Mouse (Mus musculus) hindbrain, embryonic 14.5 days (tissue): ENCODE results near the gene Hjurp. TPM values are rescaled to one million over a fixed set of nuclear protein-coding genes. Genes with fewer than 3 reads are reported as not detected.
"Not testable (repeated sequence)": the region's sequence is repeated elsewhere in the genome, so short reads cannot be mapped to it uniquely, and the experiment has no call there.

Source experiments
- ATAC-seq: fragments of 200-750 bp; cut with Nextera tagmentation; 2 replicates; pipeline ENCODE4 v1.8.0; 2017; ENCODE audit warnings: moderate number of reproducible peaks, mild to moderate bottlenecking, moderate TSS enrichment, moderate library complexity; ENCODE audit not compliant: low FRiP score
- DNase-seq: peaks from one replicate; pipeline ENCODE4 v3.0.0-alpha.2; 2015; ENCODE audit warnings: low spot score
- H3K27ac ChIP-seq: fragments of 300-500 bp; sonication (generic); 2 replicates; pipeline ENCODE4 v1.5.1; 2014; ENCODE audit warnings: mild to moderate bottlenecking, moderate library complexity
- H3K27me3 ChIP-seq: fragments of 300-500 bp; sonication (generic); 2 replicates; pipeline ENCODE4 v1.6.1; 2014; ENCODE audit warnings: mild to moderate bottlenecking, low read length, mixed read lengths; ENCODE audit not compliant: control insufficient read depth, insufficient read depth
- H3K36me3 ChIP-seq: fragments of 300-500 bp; sonication (generic); replicated peaks from 2 replicates; pipeline ENCODE4 v1.6.1; 2014; ENCODE audit not compliant: control insufficient read depth, insufficient read depth
- H3K4me1 ChIP-seq: fragments of 300-500 bp; sonication (generic); replicated peaks from 2 replicates; pipeline ENCODE4 v1.6.1; 2014; ENCODE audit warnings: antibody characterized with exemption, low read length, mixed read lengths; ENCODE audit not compliant: control insufficient read depth, insufficient read depth
- H3K4me2 ChIP-seq: fragments of 300-500 bp; sonication (generic); replicated peaks from 2 replicates; pipeline ENCODE4 v1.6.1; 2014; ENCODE audit warnings: mild to moderate bottlenecking, moderate library complexity
- H3K4me3 ChIP-seq: fragments of 300-500 bp; sonication (generic); replicated peaks from 2 replicates; pipeline ENCODE4 v1.5.1; 2014; ENCODE audit warnings: mild to moderate bottlenecking, low read length
- H3K9ac ChIP-seq: fragments of 300-500 bp; sonication (generic); 2 replicates; pipeline ENCODE4 v1.6.1; 2014
- H3K9me3 ChIP-seq: fragments of 300-500 bp; sonication (generic); 2 replicates; pipeline ENCODE4 v1.6.1; 2016; ENCODE audit warnings: low read length; ENCODE audit not compliant: control insufficient read depth
- WGBS: fragments of 180-500 bp; shearing (Covaris S2); extraction: QIAGEN DNeasy Blood & Tissue Kit; methylation state at CpG from one replicate; pipeline ENCODE4 v1.1.7; 2014; 5-methylcytosine and 5-hydroxymethylcytosine counted together
- polyA plus RNA-seq: library from polyadenylated mRNA; unstranded; fragments of >200 nt; fragmentation: Nextera tagmentation; extraction: Ambion mirVana; gene quantifications from 2 replicates; pipeline ENCODE4 v1.2.1, GENCODE M21; 2014

Gene Hjurp
- polyA plus RNA-seq, 1 experiment from 2014 or later = 64.1 TPM

DNA sequence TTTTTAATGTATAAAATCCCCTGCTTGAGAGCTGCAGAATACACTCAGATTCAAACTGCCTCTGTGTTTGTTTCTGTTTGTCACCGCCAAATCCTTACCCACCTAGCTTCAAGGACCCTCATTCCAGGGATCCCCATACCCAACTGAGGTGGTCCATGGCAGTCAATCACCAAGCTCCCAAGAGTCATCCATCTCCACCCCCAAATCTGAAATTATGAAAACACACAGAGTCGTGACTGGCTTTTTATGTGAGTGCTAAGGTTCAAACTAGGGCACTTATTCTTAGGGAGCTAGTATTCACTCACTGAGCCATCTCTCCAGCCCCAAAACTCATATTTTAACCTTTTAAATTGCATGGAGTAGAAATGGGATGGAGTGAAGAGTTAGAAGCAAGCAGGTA is 52.1 kb downstream of the Hjurp start:
- H3K9ac ChIP-seq, H3K4me3 ChIP-seq, DNase-seq, H3K36me3 ChIP-seq, ATAC-seq, H3K27me3 ChIP-seq, H3K4me2 ChIP-seq, H3K4me1 ChIP-seq, H3K27ac ChIP-seq: not testable (repeated sequence)
- H3K9me3 ChIP-seq = peaks cover 57% of the 10 kb centered on the region
- WGBS = 40% methylated on average over 2 of the region's 2 CpGs

DNA sequence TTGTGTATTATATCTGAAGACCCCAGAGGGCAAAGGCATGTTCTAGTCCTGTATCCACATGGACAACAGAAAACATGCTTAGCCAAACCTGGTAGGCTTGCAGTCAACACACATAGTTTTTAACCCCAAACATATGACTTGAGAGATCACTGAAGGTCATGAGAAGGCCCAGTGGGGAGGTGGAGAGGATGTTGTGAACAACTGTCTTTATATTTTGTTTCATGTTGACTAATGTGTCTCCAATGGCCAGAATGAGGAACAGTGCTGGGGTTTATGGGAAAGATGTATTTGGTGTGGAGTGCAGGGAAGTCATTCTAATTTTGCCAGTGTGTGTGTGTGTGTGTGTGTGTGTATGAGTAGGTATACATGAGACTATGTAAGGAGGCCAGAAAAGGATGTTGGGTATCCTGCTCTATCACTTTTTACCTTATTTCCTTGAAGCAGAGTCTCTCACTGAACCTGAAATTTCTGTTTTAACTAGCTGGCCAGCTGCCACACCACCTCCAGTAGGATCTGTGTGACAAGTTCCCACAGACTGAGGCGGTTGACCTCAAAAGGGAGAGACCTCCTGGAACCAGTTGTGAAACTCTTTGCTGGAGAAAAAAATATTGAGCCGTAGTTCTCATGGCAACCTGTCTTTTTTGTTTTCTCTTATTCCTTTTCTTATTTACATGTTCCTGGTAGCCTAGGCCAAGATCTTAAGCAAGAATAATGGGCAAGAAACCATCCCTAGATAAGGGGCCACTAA is 53.2 kb downstream of the Hjurp start:
- Histone ChIP-seq H3K9ac (no peak overlapping the region), H3K27ac (no peak overlapping the region), H3K4me3 (no peak overlapping the region), H3K36me3 (no peaks in the 10 kb centered on the region), H3K9me3 (peaks cover 46% of the 10 kb centered on the region), H3K27me3 (no peaks in the 10 kb centered on the region), H3K4me1 (no peaks in the 10 kb centered on the region), H3K4me2 (no peak overlapping the region)
- 75% methylated on average over 2 of the region's 2 CpGs for WGBS
- ATAC-seq = no peak
- DNase-seq = no peak

DNA sequence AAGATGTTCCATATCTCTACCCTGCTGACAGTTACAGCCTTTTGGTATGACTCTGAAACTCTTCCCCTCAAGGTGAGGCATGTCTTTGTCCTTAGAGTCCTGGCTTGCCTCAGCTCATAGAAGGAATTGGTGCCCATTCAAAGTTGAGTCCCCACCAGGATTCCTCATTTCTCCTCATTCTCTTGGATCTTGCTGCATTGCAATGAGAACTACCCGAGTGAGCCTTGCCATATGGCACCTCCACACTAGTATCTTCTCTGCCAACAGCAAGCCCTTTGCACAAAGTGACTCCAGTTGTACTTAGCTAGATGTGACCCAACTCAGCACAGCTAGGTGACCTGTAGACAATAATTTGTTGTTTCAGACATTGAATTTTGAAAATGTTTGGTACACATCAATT is 53.8 kb downstream of the Hjurp start:
- no peaks in the 10 kb centered on the region for H3K36me3 ChIP-seq
- no peaks in the 10 kb centered on the region for H3K27me3 ChIP-seq
- H3K9me3 ChIP-seq = peaks cover 40% of the 10 kb centered on the region
- H3K27ac ChIP-seq = no peak overlapping the region
- no peak for DNase-seq
- WGBS = 63% methylated on average over 1 of the region's 1 CpGs
- H3K4me3 ChIP-seq = no peak overlapping the region
- no peak overlapping the region for H3K4me2 ChIP-seq
- H3K4me1 ChIP-seq = no peaks in the 10 kb centered on the region
- no peak for ATAC-seq
- H3K9ac ChIP-seq = no peak overlapping the region

DNA sequence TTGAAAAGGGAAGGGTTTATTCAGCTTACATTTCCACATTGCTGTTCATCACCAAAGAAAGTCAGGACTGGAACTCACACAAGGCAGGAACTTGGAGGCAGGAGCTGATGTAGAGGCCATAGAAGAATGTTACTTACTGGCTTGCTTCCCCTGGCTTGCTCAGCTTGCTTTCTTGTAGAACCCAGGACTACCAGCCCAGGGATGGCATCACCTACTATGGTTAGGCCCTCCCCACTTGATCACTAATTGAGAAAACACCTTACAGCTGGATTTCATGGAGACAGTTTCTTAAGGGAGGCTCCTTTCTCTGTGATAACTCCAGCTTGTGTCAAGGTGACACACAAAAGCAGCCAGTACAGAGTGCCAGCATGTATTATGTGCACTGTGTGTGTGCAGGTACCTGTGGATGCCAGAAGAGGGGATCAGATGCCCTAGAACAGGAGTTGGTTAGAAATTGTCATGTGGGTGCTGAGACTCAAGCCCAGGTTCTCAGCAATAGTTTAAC is 54.4 kb downstream of the Hjurp start:
- not testable (repeated sequence) for H3K9ac ChIP-seq, H3K4me2 ChIP-seq, H3K36me3 ChIP-seq, H3K4me1 ChIP-seq, ATAC-seq, H3K27ac ChIP-seq, H3K4me3 ChIP-seq, H3K27me3 ChIP-seq, DNase-seq
- H3K9me3 ChIP-seq = peaks cover 35% of the 10 kb centered on the region

DNA sequence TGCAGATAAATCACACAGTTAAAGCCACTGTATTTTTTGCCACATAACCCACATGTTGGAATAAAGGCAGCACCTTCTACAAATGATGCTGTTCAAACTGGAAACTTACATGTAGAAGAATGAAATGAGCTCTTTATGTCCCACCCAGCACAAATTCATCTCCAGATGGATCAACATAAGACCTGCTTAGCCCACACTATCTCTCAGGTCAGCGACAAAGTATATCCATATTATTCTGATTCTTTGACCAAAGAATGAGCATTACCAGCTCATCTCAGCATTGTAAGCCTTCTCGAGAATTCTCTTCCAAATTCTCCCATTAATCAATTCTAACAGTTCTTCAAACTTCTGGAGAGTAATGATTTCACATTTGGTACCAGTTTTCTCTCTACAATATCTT is 55.2 kb downstream of the Hjurp start:
- Histone ChIP-seq H3K27ac (no peak overlapping the region), H3K27me3 (no peaks in the 10 kb centered on the region), H3K9ac (no peak overlapping the region), H3K4me3 (no peak overlapping the region), H3K9me3 (peaks cover 27% of the 10 kb centered on the region), H3K36me3 (no peaks in the 10 kb centered on the region), H3K4me1 (no peaks in the 10 kb centered on the region), H3K4me2 (no peak overlapping the region)
- DNase-seq (no peak), ATAC-seq (no peak)
- WGBS = 56% methylated on average over 2 of the region's 2 CpGs

DNA sequence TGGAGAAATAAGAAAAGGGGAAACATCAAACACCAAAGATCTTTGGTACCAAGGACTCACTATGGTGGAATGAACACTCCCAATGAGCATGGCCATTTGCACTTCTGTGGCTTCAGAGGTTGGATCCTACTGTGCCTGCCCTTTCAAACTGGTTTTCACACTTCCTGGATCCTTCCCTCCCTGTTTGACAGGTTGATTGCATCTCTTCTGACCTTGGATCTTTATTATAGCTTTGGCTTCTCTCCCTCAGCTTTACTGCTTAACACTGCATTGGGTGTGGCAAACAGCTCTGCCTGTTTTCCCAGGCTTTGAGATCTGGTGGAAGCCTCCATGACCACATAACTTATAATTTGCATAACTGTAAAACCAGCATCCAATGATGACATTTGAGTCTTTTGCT is 57.1 kb downstream of the Hjurp start:
- no peak for DNase-seq
- H3K9ac ChIP-seq = no peak overlapping the region
- peaks cover 17% of the 10 kb centered on the region for H3K9me3 ChIP-seq
- no peaks in the 10 kb centered on the region for H3K27me3 ChIP-seq
- H3K4me3 ChIP-seq = no peak overlapping the region
- H3K36me3 ChIP-seq = no peaks in the 10 kb centered on the region
- no peak for ATAC-seq
- no peak overlapping the region for H3K4me2 ChIP-seq
- H3K4me1 ChIP-seq = no peaks in the 10 kb centered on the region
- no peak overlapping the region for H3K27ac ChIP-seq

DNA sequence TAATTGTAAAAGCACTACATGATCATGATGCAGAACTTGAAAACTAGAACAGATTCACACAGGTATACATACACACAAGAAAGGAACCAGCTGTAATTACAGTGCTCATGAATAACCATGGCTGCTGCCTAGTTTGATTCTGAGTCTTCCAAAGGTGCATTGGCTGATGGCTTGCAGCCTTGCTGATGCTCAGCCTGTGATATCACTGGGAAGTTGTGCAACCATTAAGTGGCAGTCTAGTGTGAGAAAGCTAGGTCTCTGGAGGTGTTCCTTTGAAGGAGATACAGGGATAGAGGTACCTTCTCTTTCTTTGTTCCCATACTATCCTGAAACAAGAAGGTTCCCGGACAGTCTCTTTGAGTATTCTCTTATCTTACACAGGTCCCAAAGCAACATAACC is 58.4 kb downstream of the Hjurp start:
- Histone ChIP-seq H3K27ac (no peak overlapping the region), H3K4me2 (no peak overlapping the region), H3K4me3 (no peak overlapping the region), H3K9ac (no peak overlapping the region), H3K9me3 (peaks cover 28% of the 10 kb centered on the region), H3K27me3 (no peaks in the 10 kb centered on the region), H3K36me3 (no peaks in the 10 kb centered on the region), H3K4me1 (no peaks in the 10 kb centered on the region)
- no peak for ATAC-seq
- WGBS = 25% methylated on average over 1 of the region's 1 CpGs
- peak; percentile 24 for DNase-seq

DNA sequence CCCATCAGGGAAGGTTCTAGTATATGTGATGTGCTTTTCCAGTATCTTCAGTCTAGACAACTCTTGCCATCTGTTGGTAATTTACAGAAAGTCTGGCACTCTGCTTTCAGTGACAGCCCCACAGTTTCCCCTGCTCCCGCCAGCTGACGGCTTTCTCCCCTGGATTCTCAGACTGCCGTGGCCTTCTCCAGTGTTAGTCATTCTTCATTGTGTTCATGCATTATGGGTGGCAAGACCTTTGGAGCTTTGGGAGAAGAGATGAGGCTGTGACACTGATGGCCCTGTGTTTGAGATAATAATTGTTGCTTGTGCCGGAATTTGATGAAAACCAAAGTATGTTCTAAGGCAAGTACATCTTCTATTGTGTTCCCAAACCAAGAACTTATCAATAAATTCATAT is 58.8 kb downstream of the Hjurp start:
- DNase-seq (no peak), ATAC-seq (no peak)
- Histone ChIP-seq H3K27me3 (no peaks in the 10 kb centered on the region), H3K9me3 (peaks cover 32% of the 10 kb centered on the region), H3K36me3 (no peaks in the 10 kb centered on the region), H3K4me2 (no peak overlapping the region), H3K9ac (no peak overlapping the region), H3K27ac (no peak overlapping the region), H3K4me3 (no peak overlapping the region), H3K4me1 (no peaks in the 10 kb centered on the region)
- WGBS = 51% methylated on average over 4 of the region's 4 CpGs

DNA sequence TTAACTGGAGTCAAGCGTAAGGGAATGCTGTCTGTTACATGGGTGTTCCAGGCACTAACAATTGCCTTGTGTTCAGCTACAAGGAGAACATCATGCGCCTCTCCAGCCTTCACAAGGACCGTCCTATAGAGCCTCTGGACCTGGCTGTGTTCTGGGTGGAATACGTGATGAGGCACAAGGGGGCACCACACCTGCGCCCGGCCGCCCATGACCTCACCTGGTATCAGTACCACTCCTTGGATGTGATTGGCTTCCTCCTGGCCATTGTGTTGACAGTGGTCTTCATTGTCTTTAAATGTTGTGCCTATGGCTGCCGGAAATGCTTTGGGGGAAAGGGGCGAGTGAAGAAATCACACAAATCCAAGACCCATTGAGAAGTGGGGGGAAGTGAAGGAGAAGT is 59.4 kb downstream of the Hjurp start:
- no peak overlapping the region for H3K4me2 ChIP-seq
- H3K4me1 ChIP-seq = no peaks in the 10 kb centered on the region
- DNase-seq (no peak), ATAC-seq (no peak)
- H3K27me3 ChIP-seq = no peaks in the 10 kb centered on the region
- H3K36me3 ChIP-seq = no peaks in the 10 kb centered on the region
- 74% methylated on average over 9 of the region's 9 CpGs for WGBS
- no peak overlapping the region for H3K27ac ChIP-seq
- no peak overlapping the region for H3K4me3 ChIP-seq
- peaks cover 38% of the 10 kb centered on the region for H3K9me3 ChIP-seq
- no peak overlapping the region for H3K9ac ChIP-seq

DNA sequence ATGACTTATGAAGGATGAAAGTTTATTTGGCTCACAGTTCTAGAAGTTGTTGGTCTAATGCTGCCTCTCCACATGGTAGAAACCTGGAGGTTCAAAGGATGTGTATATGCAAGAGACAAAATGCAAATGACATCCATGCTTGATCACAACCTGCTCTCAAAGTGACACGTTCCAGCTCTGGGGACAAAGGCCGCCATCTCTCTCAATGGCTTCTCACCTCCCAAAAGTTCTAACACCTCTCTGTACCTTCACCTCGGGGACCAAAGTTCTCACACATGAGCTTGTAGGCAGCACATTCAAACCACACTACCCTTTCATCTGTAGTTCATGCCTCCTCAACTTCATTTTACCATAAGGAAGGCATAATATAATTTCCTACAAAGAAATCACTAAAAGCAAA is 59.9 kb downstream of the Hjurp start:
- H3K4me3 ChIP-seq = no peak overlapping the region
- H3K27ac ChIP-seq = no peak overlapping the region
- H3K4me1 ChIP-seq = no peaks in the 10 kb centered on the region
- H3K9ac ChIP-seq = no peak overlapping the region
- H3K9me3 ChIP-seq = peaks cover 42% of the 10 kb centered on the region
- H3K36me3 ChIP-seq = no peaks in the 10 kb centered on the region
- ATAC-seq (no peak), DNase-seq (no peak)
- whole genome bisulfite sequencing = 39% methylated on average over 3 of the region's 3 CpGs
- no peaks in the 10 kb centered on the region for H3K27me3 ChIP-seq
- H3K4me2 ChIP-seq = no peak overlapping the region
